Mouse (Mus musculus) ES-Bruce4 (cell line): ENCODE results near the gene Gsc. TPM values are rescaled to one million over a fixed set of nuclear protein-coding genes. Genes with fewer than 3 reads are reported as not detected.
A peak's percentile ranks its signal among the peaks of the same experiment; 100 is the strongest.

Source experiments
- H3K27ac ChIP-seq: 2 replicates; pipeline ENCODE4 v1.5.1; 2012; ENCODE audit warnings: low read length, inconsistent platforms; ENCODE audit not compliant: insufficient read depth
- H3K27me3 ChIP-seq: 2 replicates; pipeline ENCODE4 v1.6.1; 2012; ENCODE audit warnings: mild to moderate bottlenecking, low read length, inconsistent platforms; ENCODE audit not compliant: control insufficient read depth, poor library complexity, insufficient read depth, severe bottlenecking
- H3K36me3 ChIP-seq: 2 replicates; pipeline ENCODE4 v1.6.1; 2012; ENCODE audit warnings: inconsistent platforms, mild to moderate bottlenecking, low read length, moderate library complexity; ENCODE audit not compliant: control insufficient read depth, poor library complexity, insufficient read depth, severe bottlenecking
- H3K4me1 ChIP-seq: one replicate; pipeline ENCODE4 v1.8.1; 2011; ENCODE audit warnings: low read length; ENCODE audit not compliant: control insufficient read depth, insufficient read depth
- H3K4me3 ChIP-seq: 2 replicates; pipeline ENCODE4 v1.5.1; 2011; ENCODE audit warnings: low read depth, mild to moderate bottlenecking, low read length
- H3K9ac ChIP-seq: 2 replicates; pipeline ENCODE4 v1.6.1; 2012; ENCODE audit warnings: low read depth, mild to moderate bottlenecking, inconsistent platforms; ENCODE audit not compliant: poor library complexity, severe bottlenecking
- H3K9me3 ChIP-seq: replicated peaks from 2 replicates; pipeline ENCODE4 v1.6.1; 2012; ENCODE audit warnings: mild to moderate bottlenecking, low read length, inconsistent platforms; ENCODE audit not compliant: control insufficient read depth, poor library complexity, insufficient read depth, severe bottlenecking
- CTCF ChIP-seq: IDR thresholded peaks from one replicate; pipeline ENCODE4 v1.8.1; 2011; ENCODE audit warnings: low read depth, low read length
- EP300 ChIP-seq: IDR thresholded peaks from 2 replicates; pipeline ENCODE4 v1.6.1; 2011; ENCODE audit warnings: low read depth, low read length; ENCODE audit not compliant: insufficient read depth
- POLR2A ChIP-seq: IDR thresholded peaks from one replicate; pipeline ENCODE4 v1.8.1; 2011; ENCODE audit warnings: low read length; ENCODE audit not compliant: insufficient read depth
- polyA plus RNA-seq: library from polyadenylated mRNA; stranded (reverse); fragments of >200 nt; gene quantifications from 2 replicates; pipeline ENCODE4 v1.2.4, GENCODE M21; 2011; ENCODE audit warnings: low read depth; ENCODE audit not compliant: missing spikeins, insufficient read depth, insufficient read length

The Gsc gene
- polyA plus RNA-seq, 1 experiment: 0.63 TPM

DNA sequence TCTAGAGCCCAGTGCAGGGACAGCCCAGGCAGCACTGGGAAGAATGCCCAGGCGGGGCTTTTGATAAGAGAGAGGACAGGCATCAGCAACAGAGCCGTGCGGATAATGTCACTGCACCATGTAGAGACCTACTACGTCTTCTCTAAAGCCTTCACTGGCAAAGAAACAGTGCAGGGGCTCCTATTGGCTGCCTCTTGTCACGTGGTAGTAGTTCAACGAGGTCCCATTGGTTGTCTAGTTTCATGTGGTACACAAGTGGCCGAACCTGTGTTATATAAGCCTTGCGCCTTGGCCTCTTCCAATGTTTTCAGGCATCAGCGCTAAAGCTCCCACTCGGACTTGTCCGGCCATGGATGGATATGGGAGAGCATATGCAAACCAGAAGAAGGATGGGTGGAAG is 29.4 kb downstream of the Gsc start:
- peaks cover 4% of the 10 kb centered on the region for H3K9me3 ChIP-seq
- H3K4me3 ChIP-seq: no peak overlapping the region
- TF ChIP-seq CTCF (no peak), EP300 (no peak)
- no peaks in the 10 kb centered on the region for H3K36me3 ChIP-seq
- no peaks in the 10 kb centered on the region for H3K4me1 ChIP-seq
- H3K27me3 ChIP-seq: no peaks in the 10 kb centered on the region
- no peak overlapping the region for H3K27ac ChIP-seq
- no peak overlapping the region for H3K9ac ChIP-seq

- Histone ChIP-seq H3K27ac (no peak overlapping the region), H3K4me1 (no peaks in the 10 kb centered on the region), H3K9ac (peak overlapping the region; percentile 29; the same call in 1 of the 2 replicates), H3K36me3 (no peaks in the 10 kb centered on the region), H3K27me3 (no peaks in the 10 kb centered on the region), H3K4me3 (no peak overlapping the region), H3K9me3 (no peaks in the 10 kb centered on the region)
- TF ChIP-seq EP300 (0 out of 2 replicates have a peak, but pooled peaks have one; percentile 17), POLR2A (no peak), CTCF (peak; percentile 80)
Measured at GRCm38 (mm10) chr12:104440087-104440760, 32.9 kb downstream of the Gsc start.

DNA sequence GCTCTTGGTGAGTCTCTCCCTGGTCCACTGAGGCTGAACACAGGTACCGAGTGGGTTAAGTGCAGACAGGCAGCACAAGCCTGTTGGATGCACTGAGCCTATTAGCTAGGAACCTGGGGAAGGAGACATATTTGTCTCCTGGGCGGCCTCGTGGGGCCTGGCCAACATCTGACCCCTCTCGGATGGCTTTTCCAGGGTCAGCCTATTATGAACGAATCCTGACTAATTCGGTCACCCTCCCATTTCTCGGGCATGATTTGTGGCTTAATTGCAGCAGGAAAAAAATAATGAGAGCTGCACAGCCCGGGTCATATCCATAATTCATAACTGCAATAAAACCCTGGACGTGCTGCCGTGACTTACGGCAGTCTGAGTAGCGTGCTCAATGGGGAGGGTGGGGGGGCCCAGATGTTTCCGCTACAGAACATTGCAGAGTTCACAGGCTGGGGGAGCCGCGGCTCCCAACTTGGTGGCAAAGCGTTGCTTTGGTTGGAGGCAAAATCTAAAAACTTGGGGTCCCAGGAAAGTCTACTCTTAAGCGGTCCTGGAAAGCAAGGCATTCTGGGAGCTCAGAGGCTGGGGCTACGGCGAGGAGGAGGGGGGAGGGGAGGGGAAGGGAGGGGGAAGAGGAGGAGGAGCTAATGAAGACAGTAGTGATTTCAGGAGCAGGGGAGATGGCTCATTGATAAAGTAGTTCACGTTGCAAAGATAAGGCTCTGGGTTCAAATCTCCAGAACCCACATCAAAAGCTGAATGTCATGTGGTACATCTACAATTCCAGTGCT is 39.0 kb downstream of the Gsc start:
- no peaks in the 10 kb centered on the region for H3K36me3 ChIP-seq
- H3K9me3 ChIP-seq: no peaks in the 10 kb centered on the region
- peak overlapping the region; percentile 17; the same call in 1 of the 2 replicates for H3K27ac ChIP-seq
- peak overlapping the region; percentile 49 for H3K4me3 ChIP-seq
- TF ChIP-seq EP300 (no peak), CTCF (no peak), POLR2A (no peak)
- H3K4me1 ChIP-seq: no peaks in the 10 kb centered on the region
- H3K9ac ChIP-seq: peak overlapping the region; percentile 60
- H3K27me3 ChIP-seq: no peaks in the 10 kb centered on the region

DNA sequence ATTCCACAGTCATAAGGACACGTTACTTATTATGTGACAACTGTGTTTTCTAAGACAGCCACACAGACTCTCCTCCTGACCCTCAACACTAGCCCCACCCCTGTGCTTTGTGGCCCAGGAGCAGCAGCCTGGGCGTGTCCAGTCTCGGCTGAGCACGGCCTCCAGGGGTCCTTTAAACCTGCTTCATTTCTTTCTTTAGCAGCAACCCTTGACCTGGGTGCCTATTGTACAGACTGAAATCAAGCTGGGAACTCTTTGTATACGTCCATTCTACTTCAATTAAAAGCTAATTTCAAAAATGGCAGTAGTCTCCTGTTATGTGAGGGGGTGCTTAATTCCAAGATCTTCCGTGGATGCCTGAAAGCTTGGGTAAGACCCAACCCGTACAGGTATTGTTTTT is 39.9 kb downstream of the Gsc start:
- TF ChIP-seq CTCF (no peak), POLR2A (no peak), EP300 (peak; percentile 78)
- Histone ChIP-seq H3K4me3 (no peak overlapping the region), H3K27me3 (no peaks in the 10 kb centered on the region), H3K27ac (no peak overlapping the region), H3K9me3 (no peaks in the 10 kb centered on the region), H3K36me3 (no peaks in the 10 kb centered on the region), H3K4me1 (no peaks in the 10 kb centered on the region), H3K9ac (no peak overlapping the region)

DNA sequence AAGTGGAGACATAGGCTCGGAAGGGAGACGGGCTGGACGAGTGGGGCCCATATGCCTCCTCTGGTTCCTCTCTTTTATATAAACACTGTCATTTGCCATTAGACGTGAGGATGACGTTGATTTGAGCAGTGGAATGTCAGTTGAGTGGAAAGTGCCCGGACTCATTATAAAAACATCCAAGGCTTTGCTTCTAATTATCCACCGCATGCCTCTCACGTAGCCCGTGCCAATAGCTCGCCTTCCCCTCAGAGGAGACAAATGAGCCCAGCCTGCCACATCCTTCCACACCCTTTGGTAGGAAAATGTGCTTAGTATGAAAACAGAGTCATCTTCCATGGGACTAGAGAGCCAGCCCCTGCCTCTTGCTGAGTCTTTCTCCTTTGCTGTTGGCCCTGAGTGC is 41.8 kb downstream of the Gsc start:
- Histone ChIP-seq H3K4me3 (no peak overlapping the region), H3K4me1 (no peaks in the 10 kb centered on the region), H3K9ac (no peak overlapping the region), H3K9me3 (no peaks in the 10 kb centered on the region), H3K36me3 (no peaks in the 10 kb centered on the region), H3K27ac (no peak overlapping the region), H3K27me3 (no peaks in the 10 kb centered on the region)
- TF ChIP-seq EP300 (no peak), POLR2A (no peak), CTCF (no peak)

GRCm38 (mm10) chr12:104426915-104427314 is 46.2 kb downstream of the Gsc start:
- H3K4me3 ChIP-seq: no peak overlapping the region
- H3K4me1 ChIP-seq: no peaks in the 10 kb centered on the region
- H3K9me3 ChIP-seq: no peaks in the 10 kb centered on the region
- no peak overlapping the region for H3K9ac ChIP-seq
- TF ChIP-seq POLR2A: no peak
- peak; percentile 96 for TF ChIP-seq CTCF
- no peak for TF ChIP-seq EP300
- H3K36me3 ChIP-seq: no peaks in the 10 kb centered on the region
- H3K27ac ChIP-seq: no peak overlapping the region
- no peaks in the 10 kb centered on the region for H3K27me3 ChIP-seq
